Comparison of ENCODE assay signal across 9 mouse cellular contexts in genomic region chr2:138280225-138280711, GRCm38 (mm10). TPM values are rescaled to one million over a fixed set of nuclear protein-coding genes. Genes with fewer than 3 reads are reported as not detected.
DNase-seq lines count a peak whose midpoint lies in the region; ATAC-seq lines count a peak whose summit lies in the region.
"Had no signal": no experiment of that assay in that cellular context is flagged by ENCODE, and none has a peak within 500 bp of the region (broad histone marks: within the 10 kb centered on the region; RNA-seq: fewer than 3 reads in every experiment).

No protein-coding gene starts in this region.

- peaks cover 23% of the 10 kb centered on the region for H3K4me1 ChIP-seq in intestine, embryonic 15.5 days (replicated peaks)
- H3K4me1 ChIP-seq in neural tube, embryonic 15.5 days, result peaks cover 41% of the 10 kb centered on the region
- H3K4me1 ChIP-seq: liver, embryonic 15.5 days had no signal

- 0 out of 2 replicates have a peak, but pooled peaks have one; percentile 26 for ATAC-seq in intestine, embryonic 15.5 days
- ATAC-seq in neural tube, embryonic 15.5 days (ENCODE audit: low FRiP score), result no peak

- no peaks in the 10 kb centered on the region for H3K9me3 ChIP-seq in intestine, embryonic 15.5 days
- no peaks in the 10 kb centered on the region for H3K9me3 ChIP-seq in neural tube, embryonic 15.5 days (replicated peaks)
- H3K9me3 ChIP-seq: liver, embryonic 15.5 days had no signal

- 46% methylated on average over 17 of the region's 17 CpGs for WGBS in intestine, embryonic 15.5 days
- 44% methylated on average over 17 of the region's 17 CpGs for WGBS in neural tube, embryonic 15.5 days

- H3K27ac ChIP-seq in intestine, embryonic 15.5 days, result peak overlapping the region; percentile 82
- H3K27ac ChIP-seq in neural tube, embryonic 15.5 days (replicated peaks), result peak overlapping the region; percentile 81
- H3K27ac ChIP-seq: liver, embryonic 15.5 days had no signal

- H3K27me3 ChIP-seq in intestine, embryonic 15.5 days (replicated peaks), result no peaks in the 10 kb centered on the region
- no peaks in the 10 kb centered on the region for H3K27me3 ChIP-seq in neural tube, embryonic 15.5 days (replicated peaks)
- H3K27me3 ChIP-seq: liver, embryonic 15.5 days had no signal

- peaks cover 10% of the 10 kb centered on the region; the same call in 1 of the 2 replicates for H3K36me3 ChIP-seq in intestine, embryonic 15.5 days
- H3K36me3 ChIP-seq in neural tube, embryonic 15.5 days, result peaks cover 15% of the 10 kb centered on the region
- H3K36me3 ChIP-seq: liver, embryonic 15.5 days had no signal

- H3K4me3 ChIP-seq in intestine, embryonic 15.5 days (replicated peaks), result peak overlapping the region; percentile 35
- H3K4me3 ChIP-seq in neural tube, embryonic 15.5 days (replicated peaks), result peak overlapping the region; percentile 50
- H3K4me3 ChIP-seq: liver, embryonic 15.5 days had no signal

- H3K4me2 ChIP-seq in intestine, embryonic 15.5 days (replicated peaks), result peak overlapping the region; percentile 61
- H3K4me2 ChIP-seq in neural tube, embryonic 15.5 days, result peak overlapping the region; percentile 70
- H3K4me2 ChIP-seq: liver, embryonic 15.5 days had no signal

- peak; percentile 54 for DNase-seq in cerebellum, adult 11-12 months
- no peak for DNase-seq in cerebellum, postnatal 4 days (ENCODE audit: low spot score in 2 of 2)
- DNase-seq in right cerebral cortex, postnatal 10 days (ENCODE audit: low spot score in 2 of 2), result peak; percentile 39 to 43
- no peak for DNase-seq in right cerebral cortex, adult 2 months (ENCODE audit: low spot score in 2 of 2)
- no peak for DNase-seq in gastrocnemius, postnatal 36 days
- DNase-seq in urinary bladder, adult 18-20 months (ENCODE audit: low spot score in 2 of 2), result no peak

- intact Hi-C loops in gastrocnemius, postnatal 36 days (cut with DNase I), result no loop called here

- peak overlapping the region; percentile 17; the same call in 1 of the 2 replicates for H3K9ac ChIP-seq in intestine, embryonic 15.5 days
- peak overlapping the region; percentile 59 for H3K9ac ChIP-seq in neural tube, embryonic 15.5 days (replicated peaks)
- H3K9ac ChIP-seq: liver, embryonic 15.5 days had no signal

RNA-seq across cellular contexts. Expression of gene Btbd3, which starts 23.9 kb away (rescaled TPM):
- polyA plus RNA-seq in intestine, embryonic 15.5 days (2015; fragmentation: Nextera tagmentation; extraction: Ambion mirVana), result 18.2 and 21.6 TPM in 2 replicates
- 18.6 and 18.9 TPM in 2 replicates for polyA plus RNA-seq in neural tube, embryonic 15.5 days (2015; fragmentation: Nextera tagmentation; extraction: Ambion mirVana)
- 1 to 10 TPM; 8.0 to 8.8 TPM for total RNA-seq in gastrocnemius, postnatal 36 days (2021)

Comparison
In these comparisons a context has a peak if more than half of its experiments do, and no peak if none do; other contexts are left out.
1. DNase-seq: peak in cerebellum, adult 11-12 months (single experiment) and right cerebral cortex, postnatal 10 days (2 of 2); none in cerebellum, postnatal 4 days (0 of 2), right cerebral cortex, adult 2 months (0 of 2), gastrocnemius, postnatal 36 days (0 of 2) and urinary bladder, adult 18-20 months (0 of 2).